Mouse (Mus musculus) heart, embryonic 11.5 days (tissue): ENCODE measurements around the gene Adm. TPM values are rescaled to one million over a fixed set of nuclear protein-coding genes. Genes with fewer than 3 reads are reported as not detected.

Source experiments
- ATAC-seq: fragments of 200-750 bp; cut with Nextera tagmentation; replicated peaks from 2 replicates; pipeline ENCODE4 v1.8.0; 2017; ENCODE audit warnings: moderate library complexity; ENCODE audit not compliant: insufficient number of reproducible peaks, low FRiP score, low TSS enrichment
- H3K27ac ChIP-seq: fragments of 300-500 bp; sonication (generic); 2 replicates; pipeline ENCODE4 v1.5.1; 2014; ENCODE audit warnings: mild to moderate bottlenecking, low read depth, low read length
- H3K27me3 ChIP-seq: fragments of 300-500 bp; sonication (generic); 2 replicates; pipeline ENCODE4 v1.6.1; 2014; ENCODE audit warnings: mild to moderate bottlenecking, low read length, mixed read lengths; ENCODE audit not compliant: control insufficient read depth, insufficient read depth
- H3K36me3 ChIP-seq: fragments of 300-500 bp; sonication (generic); 2 replicates; pipeline ENCODE4 v1.6.1; 2014; ENCODE audit warnings: mild to moderate bottlenecking, low read length, moderate library complexity, mixed read lengths; ENCODE audit not compliant: control insufficient read depth, insufficient read depth
- H3K4me1 ChIP-seq: fragments of 300-500 bp; sonication (generic); 2 replicates; pipeline ENCODE4 v1.6.1; 2014; ENCODE audit warnings: low read length; ENCODE audit not compliant: control insufficient read depth, insufficient read depth
- H3K4me2 ChIP-seq: fragments of 300-500 bp; sonication (generic); 2 replicates; pipeline ENCODE4 v1.6.1; 2014; ENCODE audit warnings: mild to moderate bottlenecking, moderate library complexity
- H3K4me3 ChIP-seq: fragments of 300-500 bp; sonication (generic); 2 replicates; pipeline ENCODE4 v1.5.1; 2014; ENCODE audit warnings: low read depth, low read length
- H3K9ac ChIP-seq: fragments of 300-500 bp; sonication (generic); 2 replicates; pipeline ENCODE4 v1.6.1; 2014; ENCODE audit warnings: mild to moderate bottlenecking, low read depth, low read length, moderate library complexity
- H3K9me3 ChIP-seq: fragments of 300-500 bp; sonication (generic); replicated peaks from 2 replicates; pipeline ENCODE4 v1.6.1; 2016; ENCODE audit warnings: low read length; ENCODE audit not compliant: control insufficient read depth
- WGBS: fragments of 180-500 bp; shearing (Covaris S2); extraction: QIAGEN DNeasy Blood & Tissue Kit; methylation state at CpG from one replicate; pipeline ENCODE4 v1.1.7; 2014; ENCODE audit not compliant: insufficient replicate concordance; 5-methylcytosine and 5-hydroxymethylcytosine counted together
- polyA plus RNA-seq: library from polyadenylated mRNA; unstranded; fragments of >200 nt; fragmentation: Nextera tagmentation; extraction: Ambion mirVana; gene quantifications from 2 replicates; pipeline ENCODE4 v1.2.1, GENCODE M21; 2014

Adm gene
- polyA plus RNA-seq, 1 experiment from 2014 or later, result 13.0 TPM

GRCm38 (mm10) chr7:110648455-110649085, 21.1 kb downstream of the Adm start:
- Histone ChIP-seq H3K4me1 (peaks cover 19% of the 10 kb centered on the region), H3K9ac (no peak overlapping the region), H3K27me3 (no peaks in the 10 kb centered on the region), H3K4me2 (no peak overlapping the region), H3K9me3 (peaks cover 4% of the 10 kb centered on the region), H3K4me3 (no peak overlapping the region), H3K27ac (no peak overlapping the region), H3K36me3 (no peaks in the 10 kb centered on the region)
- WGBS, result 46% methylated on average over 13 of the region's 13 CpGs
- no peak for ATAC-seq

GRCm38 (mm10) chr7:110649133-110649987, 21.9 kb downstream of the Adm start:
- H3K9me3 ChIP-seq, result peaks cover 4% of the 10 kb centered on the region
- no peak overlapping the region for H3K9ac ChIP-seq
- no peak overlapping the region for H3K4me3 ChIP-seq
- H3K4me1 ChIP-seq, result peaks cover 17% of the 10 kb centered on the region
- no peak overlapping the region for H3K4me2 ChIP-seq
- no peak overlapping the region for H3K27ac ChIP-seq
- H3K27me3 ChIP-seq, result no peaks in the 10 kb centered on the region
- no peaks in the 10 kb centered on the region for H3K36me3 ChIP-seq
- ATAC-seq, result no peak
- 81% methylated on average over 6 of the region's 6 CpGs for WGBS

GRCm38 (mm10) chr7:110650491-110650890, 23.0 kb downstream of the Adm start:
- Histone ChIP-seq H3K27ac (no peak overlapping the region), H3K36me3 (no peaks in the 10 kb centered on the region), H3K9ac (no peak overlapping the region), H3K9me3 (peaks cover 4% of the 10 kb centered on the region), H3K4me2 (no peak overlapping the region), H3K27me3 (no peaks in the 10 kb centered on the region), H3K4me3 (no peak overlapping the region), H3K4me1 (peaks cover 12% of the 10 kb centered on the region)
- ATAC-seq, result no peak
- WGBS, result 35% methylated on average over 4 of the region's 4 CpGs

GRCm38 (mm10) chr7:110651091-110651490, 23.6 kb downstream of the Adm start:
- no peak overlapping the region for H3K9ac ChIP-seq
- peaks cover 14% of the 10 kb centered on the region for H3K4me1 ChIP-seq
- H3K4me2 ChIP-seq, result no peak overlapping the region
- no peaks in the 10 kb centered on the region for H3K36me3 ChIP-seq
- no peaks in the 10 kb centered on the region for H3K27me3 ChIP-seq
- peaks cover 4% of the 10 kb centered on the region for H3K9me3 ChIP-seq
- ATAC-seq, result no peak
- H3K4me3 ChIP-seq, result no peak overlapping the region
- 78% methylated on average over 6 of the region's 6 CpGs for WGBS
- no peak overlapping the region for H3K27ac ChIP-seq

- 72% methylated on average over 3 of the region's 3 CpGs for WGBS
- H3K4me3 ChIP-seq, result no peak overlapping the region
- ATAC-seq, result no peak
- H3K4me2 ChIP-seq, result no peak overlapping the region
- no peaks in the 10 kb centered on the region for H3K36me3 ChIP-seq
- no peak overlapping the region for H3K27ac ChIP-seq
- H3K27me3 ChIP-seq, result no peaks in the 10 kb centered on the region
- no peaks in the 10 kb centered on the region for H3K9me3 ChIP-seq
- H3K9ac ChIP-seq, result no peak overlapping the region
- 0 out of 2 replicates have a peak, but pooled peaks cover 4% of the 10 kb centered on the region for H3K4me1 ChIP-seq
Measured at GRCm38 (mm10) chr7:110655230-110655629, 27.8 kb downstream of the Adm start.

GRCm38 (mm10) chr7:110655966-110656365, 28.5 kb downstream of the Adm start:
- H3K4me3 ChIP-seq, result no peak overlapping the region
- H3K9me3 ChIP-seq, result no peaks in the 10 kb centered on the region
- no peaks in the 10 kb centered on the region for H3K27me3 ChIP-seq
- no peak overlapping the region for H3K9ac ChIP-seq
- WGBS, result 45% methylated on average over 6 of the region's 6 CpGs
- H3K27ac ChIP-seq, result 0 out of 2 replicates have a peak overlapping the region, but pooled peaks have one; percentile 18
- H3K4me2 ChIP-seq, result no peak overlapping the region
- 0 out of 2 replicates have a peak, but pooled peaks cover 4% of the 10 kb centered on the region for H3K4me1 ChIP-seq
- ATAC-seq, result no peak
- H3K36me3 ChIP-seq, result no peaks in the 10 kb centered on the region

- 56% methylated on average over 3 of the region's 3 CpGs for WGBS
- Histone ChIP-seq H3K27me3 (no peaks in the 10 kb centered on the region), H3K4me2 (no peak overlapping the region), H3K36me3 (no peaks in the 10 kb centered on the region), H3K9me3 (no peaks in the 10 kb centered on the region), H3K9ac (no peak overlapping the region), H3K4me3 (no peak overlapping the region), H3K27ac (no peak overlapping the region), H3K4me1 (0 out of 2 replicates have a peak, but pooled peaks cover 4% of the 10 kb centered on the region)
- ATAC-seq, result no peak
Measured at GRCm38 (mm10) chr7:110658378-110658928, 31.0 kb downstream of the Adm start.

- ATAC-seq, result no peak
- no peaks in the 10 kb centered on the region for H3K27me3 ChIP-seq
- H3K9ac ChIP-seq, result no peak overlapping the region
- no peaks in the 10 kb centered on the region for H3K9me3 ChIP-seq
- no peak overlapping the region for H3K4me2 ChIP-seq
- no peaks in the 10 kb centered on the region for H3K36me3 ChIP-seq
- 66% methylated on average over 4 of the region's 5 CpGs for WGBS
- no peak overlapping the region for H3K4me3 ChIP-seq
- no peaks in the 10 kb centered on the region for H3K4me1 ChIP-seq
- no peak overlapping the region for H3K27ac ChIP-seq
Measured at GRCm38 (mm10) chr7:110666537-110666936, 39.1 kb downstream of the Adm start.
